In genomic region chr4:61811193-61811592, GRCm38 (mm10) we compare ENCODE assay signal across 11 mouse cellular contexts. TPM values are rescaled to one million over a fixed set of nuclear protein-coding genes. Genes with fewer than 3 reads are reported as not detected.
DNase-seq lines count a peak whose midpoint lies in the region; ATAC-seq and TF ChIP-seq lines count a peak whose summit lies in the region.
"Not testable (repeated sequence)": the region's sequence is repeated elsewhere in the genome, so short reads cannot be mapped to it uniquely, and the experiment has no call there.
"Had no signal": no experiment of that assay in that cellular context is flagged by ENCODE, and none has a peak within 500 bp of the region (broad histone marks: within the 10 kb centered on the region; RNA-seq: fewer than 3 reads in every experiment).

No protein-coding gene starts in this region.

- not testable (repeated sequence) for TF ChIP-seq POLR2A in kidney, adult 2 months (IDR thresholded peaks at IDR 0.05; ENCODE audit: low read depth, low read length)

- peak; percentile 76 for TF ChIP-seq CTCF in kidney, adult 2 months (conservative IDR thresholded peaks at IDR 0.05; ENCODE audit: insufficient read depth, insufficient read length, low read depth, low read length)

- not testable (repeated sequence) for H3K4me3 ChIP-seq in kidney, adult 2 months (ENCODE audit: insufficient read depth, low read depth, low read length)

- H3K27ac ChIP-seq in kidney, adult 2 months (ENCODE audit: insufficient read depth, low read depth, low read length): not testable (repeated sequence)

- H3K27me3 ChIP-seq in kidney, adult 2 months (replicated peaks; ENCODE audit: control insufficient read depth, insufficient read depth, low read length): not testable (repeated sequence)

- ATAC-seq in frontal cortex, adult (ENCODE audit: low TSS enrichment): peak; percentile 74

- peak; percentile 42 to 84 for DNase-seq in adrenal gland, adult (ENCODE audit: inconsistent age in 2 of 2, low spot score in 1 of 2)
- DNase-seq in cerebellum, postnatal 14 days: peak; percentile 45 to 51
- peak; percentile 69 for DNase-seq in kidney, adult 2 months
- peak; percentile 47 to 56 for DNase-seq in left cerebral cortex, adult 18-20 months (ENCODE audit: low spot score in 2 of 2)
- peak; percentile 16 for DNase-seq in lung, postnatal 36 days
- peak; percentile 19 for DNase-seq in right cerebral cortex, postnatal 25 days

- H3K4me1 ChIP-seq in kidney, adult 2 months (ENCODE audit: control insufficient read depth, insufficient read depth, low read length): not testable (repeated sequence)

- not testable (repeated sequence) for H3K36me3 ChIP-seq in kidney, adult 2 months (ENCODE audit: control insufficient read depth, insufficient read depth, low read length)

- 21% methylated on average over 2 of the region's 2 CpGs for WGBS in kidney, adult 2 months

RNA-seq across cellular contexts. Expression of gene Mup5, which starts 23.8 kb away (rescaled TPM):
- polyA plus RNA-seq in kidney, adult 2 months (2012; rRNA removed): not detected in 2 replicates
- total RNA-seq in left cerebral cortex, adult 18-20 months (2021): not detected
- total RNA-seq: gastrocnemius, postnatal 10 days; heart, postnatal 14 days; layer of hippocampus, postnatal 36 days had no signal

RNA-seq across cellular contexts. Expression of gene Mup19, which starts 29.1 kb away (rescaled TPM):
- not detected in 2 replicates for polyA plus RNA-seq in kidney, adult 2 months (2012; rRNA removed)
- not detected for total RNA-seq in left cerebral cortex, adult 18-20 months (2021)
- total RNA-seq: gastrocnemius, postnatal 10 days; heart, postnatal 14 days; layer of hippocampus, postnatal 36 days had no signal
- polyA plus RNA-seq: embryonic facial prominence, embryonic 13.5 days had no signal

Comparison
In these comparisons a context has a peak if more than half of its experiments do, and no peak if none do; other contexts are left out.
1. DNase-seq: peak in every context shown above with its lines; median percentile 69 in kidney, adult 2 months; 63 in adrenal gland, adult; 52 in left cerebral cortex, adult 18-20 months; 48 in cerebellum, postnatal 14 days; 19 in right cerebral cortex, postnatal 25 days; 16 in lung, postnatal 36 days.